Mouse (Mus musculus): Measurements from ENCODE around the gene Mtmr4. TPM values are rescaled to one million over a fixed set of nuclear protein-coding genes. Genes with fewer than 3 reads are reported as not detected.

The Mtmr4 gene
- total RNA-seq, 2 experiments from 2014 or later = 15.7 to 20.9 TPM

Other genes starting within 250 kb of the Mtmr4 start
- gene Ppm1e, start 233.1 kb upstream of the Mtmr4 start, total RNA-seq (2015) = 0.76 and 0.91 TPM in 2 replicates
- 0.87 and 2.6 TPM in 2 replicates for gene Ppm1e, start 233.1 kb upstream of the Mtmr4 start, total RNA-seq (2017)
- 2.5 and 4.9 TPM in 2 replicates for gene Rad51c, start 187.2 kb upstream of the Mtmr4 start, total RNA-seq (2015)
- 5.4 and 8.0 TPM in 2 replicates for gene Rad51c, start 187.2 kb upstream of the Mtmr4 start, total RNA-seq (2017)
- 0.07 and 2.4 TPM in 2 replicates for gene Tex14, start 187.1 kb upstream of the Mtmr4 start, total RNA-seq (2015)
- gene Tex14, start 187.1 kb upstream of the Mtmr4 start, total RNA-seq (2017) = 0.27 and 0.29 TPM in 2 replicates
- gene Gm11492, start 25.5 kb upstream of the Mtmr4 start, total RNA-seq (2015) = not detected in 2 replicates
- gene Gm11492, start 25.5 kb upstream of the Mtmr4 start, total RNA-seq (2017) = not detected in 2 replicates
- gene Sept4, start 23.3 kb upstream of the Mtmr4 start, total RNA-seq (2015) = 1.6 and 2.7 TPM in 2 replicates
- 1.5 and 4.8 TPM in 2 replicates for gene Sept4, start 23.3 kb upstream of the Mtmr4 start, total RNA-seq (2017)
- gene Hsf5, start 25.0 kb downstream of the Mtmr4 start, total RNA-seq (2015) = not detected in 2 replicates
- not detected in 2 replicates for gene Hsf5, start 25.0 kb downstream of the Mtmr4 start, total RNA-seq (2017)
- gene Rnf43, start 70.6 kb downstream of the Mtmr4 start, total RNA-seq (2015) = 3.0 and 5.1 TPM in 2 replicates
- gene Rnf43, start 70.6 kb downstream of the Mtmr4 start, total RNA-seq (2017) = 2.2 and 3.0 TPM in 2 replicates
- 147 and 161 TPM in 2 replicates for gene Supt4a, start 145.4 kb downstream of the Mtmr4 start, total RNA-seq (2015)
- gene Supt4a, start 145.4 kb downstream of the Mtmr4 start, total RNA-seq (2017) = 52.8 and 63.7 TPM in 2 replicates
- 34.1 and 38.5 TPM in 2 replicates for gene Tspoap1, start 168.4 kb downstream of the Mtmr4 start, total RNA-seq (2015)
- gene Tspoap1, start 168.4 kb downstream of the Mtmr4 start, total RNA-seq (2017) = 47.0 and 66.4 TPM in 2 replicates
- gene Mpo, start 201.4 kb downstream of the Mtmr4 start, total RNA-seq (2015) = 13,257 and 15,415 TPM in 2 replicates
- 8,081 and 8,928 TPM in 2 replicates for gene Mpo, start 201.4 kb downstream of the Mtmr4 start, total RNA-seq (2017)
- gene Lpo, start 236.1 kb downstream of the Mtmr4 start, total RNA-seq (2015) = 0.05 TPM in 1 of 2 replicates, not detected in the other
- gene Lpo, start 236.1 kb downstream of the Mtmr4 start, total RNA-seq (2017) = 0.03 TPM in 1 of 2 replicates, not detected in the other